Mouse (Mus musculus) c-Kit-negative CD71-positive TER-119-positive erythroid progenitor cells, embryonic 14.5 days (primary cell): ENCODE measurements around the gene Tecta.

Source experiments
- DNase-seq: peaks from one replicate; pipeline ENCODE4 v3.0.0-alpha.2; 2013; ENCODE audit warnings: low read depth, low spot score

Tecta gene

GRCm38 (mm10) chr9:42320616-42321015 is 79.1 kb downstream of the Tecta start:
- DNase-seq: no peak

- no peak for DNase-seq
Observed at GRCm38 (mm10) chr9:42318455-42318987, 81.2 kb downstream of the Tecta start.

- DNase-seq: no peak
Observed at GRCm38 (mm10) chr9:42317337-42317736, 82.4 kb downstream of the Tecta start.

GRCm38 (mm10) chr9:42315816-42316215 is 83.9 kb downstream of the Tecta start:
- DNase-seq: no peak

GRCm38 (mm10) chr9:42314959-42315358 is 84.8 kb downstream of the Tecta start:
- DNase-seq: no peak

GRCm38 (mm10) chr9:42314388-42314787 is 85.3 kb downstream of the Tecta start:
- no peak for DNase-seq

GRCm38 (mm10) chr9:42313872-42314271 is 85.9 kb downstream of the Tecta start:
- DNase-seq: no peak

- no peak for DNase-seq
Observed at GRCm38 (mm10) chr9:42311311-42311710, 88.4 kb downstream of the Tecta start.

- no peak for DNase-seq
Observed at GRCm38 (mm10) chr9:42303894-42304293, 95.8 kb downstream of the Tecta start.

- no peak for DNase-seq
Observed at GRCm38 (mm10) chr9:42301082-42301633, 98.6 kb downstream of the Tecta start.

GRCm38 (mm10) chr9:42296297-42296922 is 103.3 kb downstream of the Tecta start:
- no peak for DNase-seq

- no peak for DNase-seq
Observed at GRCm38 (mm10) chr9:42294131-42294530, 105.6 kb downstream of the Tecta start.

GRCm38 (mm10) chr9:42293596-42293995 is 106.1 kb downstream of the Tecta start:
- no peak for DNase-seq

GRCm38 (mm10) chr9:42293051-42293450 is 106.7 kb downstream of the Tecta start:
- no peak for DNase-seq

- no peak for DNase-seq
Observed at GRCm38 (mm10) chr9:42279676-42280075, 120.1 kb downstream of the Tecta start.
